ENCODE assay signal across 18 mouse cellular contexts in genomic region chr12:27164920-27165504, GRCm38 (mm10).
DNase-seq lines count a peak whose midpoint lies in the region; ATAC-seq lines count a peak whose summit lies in the region.
"Had no signal": no experiment of that assay in that cellular context is flagged by ENCODE, and none has a peak within 500 bp of the region (broad histone marks: within the 10 kb centered on the region; RNA-seq: fewer than 3 reads in every experiment).

No protein-coding gene starts in this region.

- no peak for DNase-seq in forebrain, embryonic 14.5 days (ENCODE audit: low spot score)
- DNase-seq in kidney, adult 18-20 months, result no peak
- no peak for DNase-seq in testis, postnatal 14 days (ENCODE audit: low spot score)
- DNase-seq: adrenal gland, postnatal 14 days; cerebellum, adult 9-11 months; kidney, postnatal 14 days; layer of hippocampus, postnatal 36 days; lung, postnatal 4 days; thymus, postnatal 25 days had no signal

- no peak overlapping the region for H3K4me2 ChIP-seq in forebrain, embryonic 12.5 days
- no peak overlapping the region for H3K4me2 ChIP-seq in forebrain, embryonic 14.5 days (ENCODE audit: low read length)
- H3K4me2 ChIP-seq in kidney, embryonic 16.5 days (replicated peaks; ENCODE audit: low read depth, low read length), result no peak overlapping the region
- no peak overlapping the region for H3K4me2 ChIP-seq in embryonic facial prominence, embryonic 12.5 days (replicated peaks)
- no peak overlapping the region for H3K4me2 ChIP-seq in hindbrain, embryonic 16.5 days (ENCODE audit: low read length)
- H3K4me2 ChIP-seq: heart, embryonic 11.5 days; lung, embryonic 15.5 days had no signal

- no peaks in the 10 kb centered on the region for H3K36me3 ChIP-seq in forebrain, embryonic 12.5 days (replicated peaks)
- no peaks in the 10 kb centered on the region for H3K36me3 ChIP-seq in forebrain, embryonic 14.5 days (ENCODE audit: control insufficient read depth, insufficient read depth, low read length)
- H3K36me3 ChIP-seq in kidney, embryonic 16.5 days (ENCODE audit: insufficient read depth, low read length), result no peaks in the 10 kb centered on the region
- H3K36me3 ChIP-seq in embryonic facial prominence, embryonic 12.5 days, result no peaks in the 10 kb centered on the region
- no peaks in the 10 kb centered on the region for H3K36me3 ChIP-seq in hindbrain, embryonic 16.5 days (ENCODE audit: control insufficient read depth, insufficient read depth, low read length)
- H3K36me3 ChIP-seq: lung, embryonic 15.5 days had no signal

- no peak overlapping the region for H3K9ac ChIP-seq in forebrain, embryonic 12.5 days
- no peak overlapping the region for H3K9ac ChIP-seq in forebrain, embryonic 14.5 days (ENCODE audit: low read length)
- no peak overlapping the region for H3K9ac ChIP-seq in kidney, embryonic 16.5 days (replicated peaks; ENCODE audit: low read length)
- no peak overlapping the region for H3K9ac ChIP-seq in embryonic facial prominence, embryonic 12.5 days
- no peak overlapping the region for H3K9ac ChIP-seq in hindbrain, embryonic 16.5 days (ENCODE audit: low read depth, low read length)
- H3K9ac ChIP-seq: liver, embryonic 14.5 days; lung, embryonic 15.5 days had no signal

- 86% methylated on average over 4 of the region's 4 CpGs for WGBS in forebrain, embryonic 12.5 days
- 93% methylated on average over 4 of the region's 4 CpGs for WGBS in forebrain, embryonic 14.5 days
- WGBS in kidney, embryonic 16.5 days, result 80% methylated on average over 4 of the region's 4 CpGs
- 88% methylated on average over 4 of the region's 4 CpGs for WGBS in embryonic facial prominence, embryonic 12.5 days
- 90% methylated on average over 4 of the region's 4 CpGs for WGBS in hindbrain, embryonic 16.5 days

- no peak overlapping the region for H3K4me3 ChIP-seq in forebrain, embryonic 12.5 days (replicated peaks)
- H3K4me3 ChIP-seq in forebrain, embryonic 14.5 days (ENCODE audit: low read depth, low read length), result no peak overlapping the region
- H3K4me3 ChIP-seq in kidney, embryonic 16.5 days (ENCODE audit: low read length), result no peak overlapping the region
- H3K4me3 ChIP-seq in embryonic facial prominence, embryonic 12.5 days, result no peak overlapping the region
- no peak overlapping the region for H3K4me3 ChIP-seq in hindbrain, embryonic 16.5 days (ENCODE audit: low read length)
- H3K4me3 ChIP-seq: layer of hippocampus, adult 2 months; lung, embryonic 15.5 days had no signal

- ATAC-seq in forebrain, embryonic 12.5 days (ENCODE audit: low FRiP score), result 0 out of 2 replicates have a peak, but pooled peaks have one; percentile 14
- ATAC-seq in forebrain, embryonic 14.5 days, result no peak
- 0 out of 2 replicates have a peak, but pooled peaks have one; percentile 19 for ATAC-seq in kidney, embryonic 16.5 days (ENCODE audit: low FRiP score, low TSS enrichment)
- peak; percentile 67; the same call in 1 of the 2 replicates for ATAC-seq in embryonic facial prominence, embryonic 12.5 days (ENCODE audit: insufficient number of reproducible peaks, insufficient read depth, low FRiP score, low TSS enrichment)
- ATAC-seq in hindbrain, embryonic 16.5 days, result 0 out of 2 replicates have a peak, but pooled peaks have one; percentile 30
- no peak for ATAC-seq in inflammation-experienced regulatory T-cells, adult 6 months

- H3K27me3 ChIP-seq in forebrain, embryonic 12.5 days, result 0 out of 2 replicates have a peak, but pooled peaks cover 3% of the 10 kb centered on the region
- H3K27me3 ChIP-seq in forebrain, embryonic 14.5 days (replicated peaks; ENCODE audit: control insufficient read depth, insufficient read depth, low read length), result no peaks in the 10 kb centered on the region
- no peaks in the 10 kb centered on the region for H3K27me3 ChIP-seq in kidney, embryonic 16.5 days (ENCODE audit: insufficient read depth, low read length)
- no peaks in the 10 kb centered on the region for H3K27me3 ChIP-seq in embryonic facial prominence, embryonic 12.5 days
- no peaks in the 10 kb centered on the region for H3K27me3 ChIP-seq in hindbrain, embryonic 16.5 days (replicated peaks; ENCODE audit: control insufficient read depth, insufficient read depth, low read length)
- H3K27me3 ChIP-seq: lung, embryonic 15.5 days had no signal

- no peaks in the 10 kb centered on the region for H3K9me3 ChIP-seq in forebrain, embryonic 12.5 days
- H3K9me3 ChIP-seq in forebrain, embryonic 14.5 days (replicated peaks; ENCODE audit: control insufficient read depth, low read length), result no peaks in the 10 kb centered on the region
- no peaks in the 10 kb centered on the region for H3K9me3 ChIP-seq in kidney, embryonic 16.5 days (ENCODE audit: low read length)
- no peaks in the 10 kb centered on the region for H3K9me3 ChIP-seq in embryonic facial prominence, embryonic 12.5 days
- no peaks in the 10 kb centered on the region for H3K9me3 ChIP-seq in hindbrain, embryonic 16.5 days (ENCODE audit: control insufficient read depth, low read length)
- H3K9me3 ChIP-seq: lung, embryonic 15.5 days had no signal

- peaks cover 4% of the 10 kb centered on the region for H3K4me1 ChIP-seq in forebrain, embryonic 12.5 days
- no peaks in the 10 kb centered on the region for H3K4me1 ChIP-seq in forebrain, embryonic 14.5 days (ENCODE audit: control insufficient read depth, insufficient read depth, low read length)
- H3K4me1 ChIP-seq in kidney, embryonic 16.5 days (ENCODE audit: insufficient read depth, low read length), result no peaks in the 10 kb centered on the region
- peaks cover 11% of the 10 kb centered on the region; the same call in 1 of the 2 replicates for H3K4me1 ChIP-seq in embryonic facial prominence, embryonic 12.5 days
- no peaks in the 10 kb centered on the region; the same call in 1 of the 2 replicates for H3K4me1 ChIP-seq in hindbrain, embryonic 16.5 days (ENCODE audit: control insufficient read depth, insufficient read depth, low read depth, low read length)
- H3K4me1 ChIP-seq: lung, embryonic 15.5 days had no signal

- H3K27ac ChIP-seq in forebrain, embryonic 12.5 days, result no peak overlapping the region
- H3K27ac ChIP-seq in forebrain, embryonic 14.5 days (ENCODE audit: low read depth, low read length), result no peak overlapping the region
- no peak overlapping the region for H3K27ac ChIP-seq in kidney, embryonic 16.5 days (ENCODE audit: low read length)
- no peak overlapping the region for H3K27ac ChIP-seq in embryonic facial prominence, embryonic 12.5 days
- no peak overlapping the region for H3K27ac ChIP-seq in hindbrain, embryonic 16.5 days (ENCODE audit: low read depth, low read length)
- H3K27ac ChIP-seq: layer of hippocampus, adult 2 months; liver, embryonic 14.5 days; lung, embryonic 15.5 days had no signal

Comparison
In these comparisons a context has a peak if more than half of its experiments do, and no peak if none do; other contexts are left out.
1. ATAC-seq: peak in forebrain, embryonic 12.5 days (single experiment), kidney, embryonic 16.5 days (single experiment), embryonic facial prominence, embryonic 12.5 days (single experiment) and hindbrain, embryonic 16.5 days (single experiment); none in forebrain, embryonic 14.5 days (single experiment) and inflammation-experienced regulatory T-cells, adult 6 months (single experiment).